Mouse (Mus musculus): ENCODE results near the gene Ttll11. TPM values are rescaled to one million over a fixed set of nuclear protein-coding genes. Genes with fewer than 3 reads are reported as not detected.

Ttll11 gene
- polyA plus RNA-seq, 1 experiment from 2014 or later = 1.5 TPM

DNA sequence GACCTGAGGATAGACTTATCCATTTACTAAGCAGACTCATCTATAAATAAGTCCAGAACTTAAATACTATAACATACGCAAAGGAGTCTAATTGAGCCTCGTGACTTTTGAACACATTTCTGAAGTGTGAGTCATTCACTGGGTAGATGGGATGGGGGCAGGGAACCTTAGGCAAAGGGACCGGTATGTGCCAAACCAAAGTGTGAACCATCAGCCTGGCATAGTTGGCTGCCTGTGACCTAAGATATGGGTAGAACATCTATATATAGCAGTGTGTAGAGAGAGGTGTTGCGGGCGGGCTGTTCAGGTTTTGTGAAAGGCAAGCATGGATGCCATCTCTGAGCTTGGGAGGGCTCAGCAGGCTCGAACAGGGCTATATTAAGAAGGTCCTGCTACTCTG, 14.6 kb upstream of the Ttll11 start:
- H3K9me3 ChIP-seq (replicated peaks; ENCODE audit: low read length) = no peaks in the 10 kb centered on the region
- ATAC-seq (replicated peaks; ENCODE audit: low FRiP score, low read depth) (no peak), DNase-seq (ENCODE audit: low spot score) (no peak)
- no peaks in the 10 kb centered on the region for H3K36me3 ChIP-seq (ENCODE audit: insufficient read depth, low read length)
- H3K4me1 ChIP-seq (replicated peaks; ENCODE audit: insufficient read depth, low read length) = no peaks in the 10 kb centered on the region
- no peak overlapping the region for H3K9ac ChIP-seq (ENCODE audit: low read depth, low read length)
- H3K27me3 ChIP-seq (ENCODE audit: insufficient read depth, low read length) = no peaks in the 10 kb centered on the region
- 76% methylated on average over 6 of the region's 6 CpGs for WGBS
- H3K4me2 ChIP-seq (ENCODE audit: low read length) = no peak overlapping the region
- no peak for TF ChIP-seq CTCF (IDR thresholded peaks at IDR 0.05; ENCODE audit: low read depth)
- H3K4me3 ChIP-seq (replicated peaks; ENCODE audit: low read depth, low read length) = no peak overlapping the region
- no peak overlapping the region for H3K27ac ChIP-seq

DNA sequence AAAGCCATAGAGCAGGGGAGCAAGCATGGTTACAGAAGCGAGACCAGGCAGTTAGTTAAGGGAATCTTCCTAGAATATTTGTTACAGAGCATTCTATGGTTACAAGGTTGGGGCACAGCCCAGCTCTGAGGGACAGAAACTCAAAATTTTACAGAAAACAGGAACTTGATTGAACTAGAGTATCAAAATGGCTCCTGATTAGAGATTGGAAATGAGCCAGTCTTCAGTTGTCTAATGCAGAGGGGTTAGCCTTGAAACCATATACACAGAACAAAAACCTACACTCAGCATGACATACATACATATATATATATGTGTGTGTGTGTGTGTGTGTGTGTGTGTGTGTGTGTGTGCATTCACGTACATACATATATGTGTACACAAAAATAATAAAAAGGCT, 13.8 kb upstream of the Ttll11 start:
- WGBS = 76% methylated on average over 2 of the region's 2 CpGs
- H3K36me3 ChIP-seq (ENCODE audit: insufficient read depth, low read length) = no peaks in the 10 kb centered on the region
- no peak overlapping the region for H3K27ac ChIP-seq
- H3K9ac ChIP-seq (ENCODE audit: low read depth, low read length) = no peak overlapping the region
- ATAC-seq (replicated peaks; ENCODE audit: low FRiP score, low read depth) = no peak
- H3K4me2 ChIP-seq (ENCODE audit: low read length) = no peak overlapping the region
- TF ChIP-seq CTCF (IDR thresholded peaks at IDR 0.05; ENCODE audit: low read depth) = no peak
- DNase-seq (ENCODE audit: low spot score) = no peak
- H3K4me1 ChIP-seq (replicated peaks; ENCODE audit: insufficient read depth, low read length) = no peaks in the 10 kb centered on the region
- no peaks in the 10 kb centered on the region for H3K27me3 ChIP-seq (ENCODE audit: insufficient read depth, low read length)
- H3K9me3 ChIP-seq (replicated peaks; ENCODE audit: low read length) = no peaks in the 10 kb centered on the region
- no peak overlapping the region for H3K4me3 ChIP-seq (replicated peaks; ENCODE audit: low read depth, low read length)

- no peak for DNase-seq (ENCODE audit: low spot score)
- no peaks in the 10 kb centered on the region for H3K4me1 ChIP-seq (replicated peaks; ENCODE audit: insufficient read depth, low read length)
- no peak overlapping the region for H3K27ac ChIP-seq
- H3K9me3 ChIP-seq (replicated peaks; ENCODE audit: low read length) = no peaks in the 10 kb centered on the region
- H3K4me2 ChIP-seq (ENCODE audit: low read length) = no peak overlapping the region
- no peak for TF ChIP-seq CTCF (IDR thresholded peaks at IDR 0.05; ENCODE audit: low read depth)
- H3K4me3 ChIP-seq (replicated peaks; ENCODE audit: low read depth, low read length) = no peak overlapping the region
- H3K36me3 ChIP-seq (ENCODE audit: insufficient read depth, low read length) = no peaks in the 10 kb centered on the region
- H3K9ac ChIP-seq (ENCODE audit: low read depth, low read length) = no peak overlapping the region
- no peak for ATAC-seq (replicated peaks; ENCODE audit: low FRiP score, low read depth)
- WGBS = 92% methylated on average over 3 of the region's 3 CpGs
- no peaks in the 10 kb centered on the region for H3K27me3 ChIP-seq (ENCODE audit: insufficient read depth, low read length)
These were observed 12.5 kb upstream of the Ttll11 start for GRCm38 (mm10) chr2:35992259-35992658.

- no peaks in the 10 kb centered on the region for H3K36me3 ChIP-seq (ENCODE audit: insufficient read depth, low read length)
- peak; percentile 83 for TF ChIP-seq CTCF (IDR thresholded peaks at IDR 0.05; ENCODE audit: low read depth)
- no peaks in the 10 kb centered on the region for H3K27me3 ChIP-seq (ENCODE audit: insufficient read depth, low read length)
- no peak overlapping the region for H3K27ac ChIP-seq
- H3K9ac ChIP-seq (ENCODE audit: low read depth, low read length) = no peak overlapping the region
- H3K4me2 ChIP-seq (ENCODE audit: low read length) = no peak overlapping the region
- no peaks in the 10 kb centered on the region for H3K9me3 ChIP-seq (replicated peaks; ENCODE audit: low read length)
- H3K4me1 ChIP-seq (replicated peaks; ENCODE audit: insufficient read depth, low read length) = no peaks in the 10 kb centered on the region
- no peak overlapping the region for H3K4me3 ChIP-seq (replicated peaks; ENCODE audit: low read depth, low read length)
- ATAC-seq (replicated peaks; ENCODE audit: low FRiP score, low read depth) (no peak), DNase-seq (ENCODE audit: low spot score) (peak; percentile 87)
- WGBS = 5% methylated on average over 7 of the region's 7 CpGs
These were observed 4.2 kb upstream of the Ttll11 start for GRCm38 (mm10) chr2:35983869-35984268.

GRCm38 (mm10) chr2:35981872-35982271, 2.2 kb upstream of the Ttll11 start:
- no peak overlapping the region for H3K27ac ChIP-seq
- no peak overlapping the region for H3K4me3 ChIP-seq (replicated peaks; ENCODE audit: low read depth, low read length)
- H3K4me2 ChIP-seq (ENCODE audit: low read length) = no peak overlapping the region
- DNase-seq (ENCODE audit: low spot score) (no peak), ATAC-seq (replicated peaks; ENCODE audit: low FRiP score, low read depth) (no peak)
- no peaks in the 10 kb centered on the region for H3K9me3 ChIP-seq (replicated peaks; ENCODE audit: low read length)
- peaks cover 8% of the 10 kb centered on the region; the same call in 1 of the 2 replicates for H3K4me1 ChIP-seq (replicated peaks; ENCODE audit: insufficient read depth, low read length)
- H3K9ac ChIP-seq (ENCODE audit: low read depth, low read length) = no peak overlapping the region
- H3K27me3 ChIP-seq (ENCODE audit: insufficient read depth, low read length) = no peaks in the 10 kb centered on the region
- no peaks in the 10 kb centered on the region for H3K36me3 ChIP-seq (ENCODE audit: insufficient read depth, low read length)
- TF ChIP-seq CTCF (IDR thresholded peaks at IDR 0.05; ENCODE audit: low read depth) = no peak
- 72% methylated on average over 3 of the region's 3 CpGs for WGBS

DNA sequence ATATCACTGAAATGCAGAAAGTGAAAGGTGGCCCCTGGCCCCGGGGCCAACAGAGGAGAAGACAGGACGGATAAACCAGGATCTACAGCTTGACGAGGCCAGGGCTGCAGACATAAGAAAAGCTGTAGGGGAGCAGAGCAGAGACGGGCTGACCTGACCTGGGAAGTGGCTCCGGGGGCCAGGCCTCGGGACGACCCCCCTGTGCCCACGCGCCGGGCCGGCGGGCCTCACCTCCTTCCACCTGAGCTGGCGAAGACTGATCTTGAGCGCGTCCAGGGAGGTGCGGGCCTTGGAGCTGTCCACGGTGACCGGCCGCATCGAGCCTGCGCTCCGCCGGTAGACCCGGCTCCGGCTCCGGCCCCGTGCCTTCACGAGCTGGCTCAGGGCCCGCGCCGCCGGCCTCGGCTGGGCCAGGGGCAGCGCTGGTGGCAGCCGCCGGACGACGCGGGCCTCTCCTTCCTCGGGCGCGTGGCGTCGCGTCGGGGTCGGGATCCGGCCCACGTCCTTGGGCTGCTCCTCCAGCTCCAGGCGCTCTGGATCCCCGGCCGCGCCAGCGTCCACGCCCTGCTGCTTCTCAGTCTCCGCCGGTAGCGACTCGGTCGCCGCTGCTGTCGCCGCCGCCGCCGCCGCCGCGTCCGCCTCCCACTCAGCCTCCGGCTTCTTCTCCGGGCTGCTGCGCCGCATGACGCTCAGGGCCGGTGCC, 621 bp downstream of the Ttll11 start:
- Histone ChIP-seq H3K27me3 (ENCODE audit: insufficient read depth, low read length) (no peaks in the 10 kb centered on the region), H3K4me2 (ENCODE audit: low read length) (peak overlapping the region; percentile 99), H3K27ac (peak overlapping the region; percentile 88), H3K4me1 (replicated peaks; ENCODE audit: insufficient read depth, low read length) (peaks cover 8% of the 10 kb centered on the region; the same call in 1 of the 2 replicates), H3K36me3 (ENCODE audit: insufficient read depth, low read length) (no peaks in the 10 kb centered on the region), H3K4me3 (replicated peaks; ENCODE audit: low read depth, low read length) (peak overlapping the region; percentile 75), H3K9ac (ENCODE audit: low read depth, low read length) (peak overlapping the region; percentile 80), H3K9me3 (replicated peaks; ENCODE audit: low read length) (no peaks in the 10 kb centered on the region)
- peak; percentile 41 for DNase-seq (ENCODE audit: low spot score)
- under 1% methylated on average over 60 of the region's 76 CpGs for WGBS
- ATAC-seq (replicated peaks; ENCODE audit: low FRiP score, low read depth) = peak; percentile 70
- TF ChIP-seq CTCF (IDR thresholded peaks at IDR 0.05; ENCODE audit: low read depth) = no peak
